Mouse (Mus musculus) lung, postnatal 10 days (tissue): ENCODE results near the gene Iqce.
A peak's percentile ranks its signal among the peaks of the same experiment; 100 is the strongest.
"Not testable (repeated sequence)": the region's sequence is repeated elsewhere in the genome, so short reads cannot be mapped to it uniquely, and the experiment has no call there.

Source experiments
- DNase-seq: peaks from one replicate; pipeline ENCODE4 v3.0.0; 2021

Iqce gene

DNA sequence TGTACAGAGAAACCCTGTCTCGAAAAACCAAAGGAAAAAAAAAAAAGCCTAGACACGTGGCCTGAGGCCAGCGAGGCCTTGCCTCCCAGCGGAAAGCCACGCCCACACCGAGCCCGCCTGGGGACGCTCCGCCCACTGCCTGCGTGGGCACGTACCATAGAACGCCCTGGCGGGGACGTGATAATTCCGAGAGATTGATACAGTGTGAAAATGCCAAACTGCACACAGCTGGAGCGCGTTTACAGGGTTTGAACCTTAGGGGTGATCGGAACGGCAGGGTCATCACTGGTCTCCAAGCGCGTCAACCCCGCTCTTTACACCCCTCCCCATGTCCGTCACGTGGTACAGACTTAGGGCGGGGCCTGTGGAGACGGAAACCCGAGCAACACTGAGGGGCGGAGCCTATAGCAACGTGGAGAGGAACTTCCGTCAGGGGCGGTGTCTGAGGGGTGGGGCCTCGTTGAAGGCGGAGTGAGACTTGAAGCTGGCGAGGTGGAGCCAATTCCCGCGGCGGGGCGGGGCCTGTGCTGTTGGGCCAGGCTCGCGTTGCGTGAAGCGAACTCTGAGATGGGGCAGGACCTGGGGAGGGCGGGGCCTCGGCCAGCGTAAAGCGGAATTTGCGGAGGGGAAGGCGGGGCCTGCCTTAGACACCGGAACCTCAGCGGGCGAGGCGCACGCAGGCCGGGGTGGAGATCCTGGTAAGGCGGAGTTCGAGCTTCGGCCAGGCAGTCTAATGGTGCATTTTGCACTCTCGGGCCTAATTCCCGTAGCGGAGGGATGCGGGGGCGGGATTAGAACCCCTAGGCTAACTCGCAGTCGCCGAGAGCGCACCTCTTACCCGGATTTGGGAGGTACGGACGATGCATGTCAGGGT lies 2.4 kb upstream of the Iqce start, which contains the start of gene Brat1:
Gene Brat1, plus strand, starts transcription at position 634 of the 874 bp plus-strand sequence.
- peak; percentile 100 for DNase-seq

DNA sequence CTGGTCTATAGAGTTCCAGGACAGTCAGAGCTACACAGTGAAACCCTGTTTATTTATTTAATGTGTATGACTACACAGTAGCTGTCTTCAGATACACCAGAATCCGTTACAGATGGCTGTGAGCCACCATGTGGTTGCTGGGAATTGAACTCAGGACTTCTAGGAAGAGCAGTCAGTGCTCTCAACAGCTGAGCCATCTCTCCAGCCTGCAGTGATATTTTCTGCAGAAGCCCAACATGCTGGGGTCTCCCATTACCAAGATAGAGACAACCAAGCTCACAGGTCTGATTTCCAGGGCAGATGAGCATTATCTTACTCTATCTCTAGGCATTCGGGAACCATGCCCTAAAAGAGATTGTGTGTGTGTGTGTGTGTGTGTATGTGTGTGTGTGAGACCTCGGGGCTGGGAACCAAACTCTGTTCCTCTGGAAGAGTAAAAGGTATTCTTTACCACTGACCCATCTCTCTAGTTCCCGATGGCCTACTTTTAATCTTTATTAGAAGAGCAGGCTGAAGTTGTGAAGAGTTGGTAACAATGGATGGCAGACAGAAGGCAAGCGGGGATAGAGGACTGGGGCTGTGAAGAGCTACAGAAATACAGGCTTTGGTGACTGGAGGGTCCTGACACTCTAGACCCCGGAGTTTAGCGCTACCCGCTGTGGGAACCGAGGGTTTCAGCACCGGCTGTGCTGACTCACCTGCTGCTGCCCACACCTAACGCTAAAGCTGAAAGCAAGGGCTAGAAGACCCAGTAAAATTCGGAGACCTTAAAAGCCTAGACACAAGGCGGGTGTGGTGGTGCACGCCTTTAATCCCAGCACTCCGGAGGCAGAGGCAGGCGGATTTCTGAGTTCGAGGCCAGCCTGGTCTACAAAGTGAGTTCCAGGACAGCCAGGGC lies 1.6 kb upstream of the Iqce start:
- no peak for DNase-seq

DNA sequence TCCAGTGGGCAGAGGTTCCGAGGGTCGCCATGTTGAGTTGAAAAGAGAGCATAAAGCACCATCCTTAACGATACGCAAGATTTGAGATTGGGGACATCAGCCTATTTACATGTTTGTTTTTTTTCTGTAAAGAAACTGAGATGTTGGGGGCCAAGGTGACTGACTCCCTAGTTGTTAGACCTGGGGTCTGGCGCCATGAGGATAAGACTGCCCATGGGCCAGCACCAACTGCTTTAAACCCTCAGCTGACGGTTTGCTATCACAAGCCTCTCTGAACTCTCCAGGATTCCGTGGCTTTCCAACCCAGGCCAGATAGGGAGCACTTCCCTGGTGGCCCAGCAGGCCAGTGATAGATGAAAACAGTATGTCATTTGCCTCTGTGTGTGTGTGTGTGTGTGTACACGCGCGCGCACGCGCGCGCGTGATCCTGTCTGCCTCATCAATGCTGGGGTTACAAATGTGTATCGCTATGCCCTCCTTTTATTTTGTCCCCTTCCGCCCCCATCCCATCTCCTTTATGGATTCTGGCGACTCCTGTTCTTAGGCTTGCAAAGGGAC lies 519 bp upstream of the Iqce start:
- DNase-seq = peak; percentile 16

DNA sequence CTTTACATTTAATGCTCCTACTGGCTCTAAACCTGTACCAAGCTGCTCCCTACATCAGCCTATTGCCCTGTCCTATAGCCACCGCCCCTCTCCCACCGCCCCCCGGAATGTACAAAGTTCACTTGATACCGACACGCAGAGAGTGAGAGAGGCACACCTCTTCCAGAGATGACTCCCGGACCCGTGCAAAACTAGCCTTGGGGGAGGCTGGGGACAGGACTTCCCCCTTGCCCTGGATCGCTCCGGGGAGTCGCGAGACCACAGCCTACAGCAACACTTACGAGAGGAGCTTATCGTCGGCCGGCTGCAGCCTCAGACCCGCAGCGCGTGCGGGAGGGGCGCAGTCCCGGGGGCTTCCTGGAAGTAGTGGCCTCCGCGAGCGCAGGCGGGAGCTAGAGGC lies 517 bp downstream of the Iqce start:
- no peak for DNase-seq

DNA sequence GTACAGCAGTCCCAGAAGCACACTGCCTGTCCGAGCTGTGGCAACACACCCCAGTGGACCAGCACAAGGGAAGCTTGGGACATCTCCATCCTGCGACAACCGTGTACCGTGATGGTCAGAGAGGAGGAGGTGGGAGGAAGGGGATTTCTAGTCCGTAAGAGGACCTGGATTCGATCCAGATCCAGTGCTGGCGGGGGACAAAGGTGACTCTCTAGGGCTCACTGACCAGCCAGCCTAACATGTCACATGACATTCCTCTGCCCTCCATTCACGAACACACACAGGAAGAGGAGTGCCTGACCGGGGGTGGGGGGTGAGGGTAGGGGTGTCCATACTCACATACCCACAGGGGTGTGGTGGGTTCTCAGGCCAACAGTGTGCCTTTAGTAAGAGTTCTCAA lies 2.4 kb downstream of the Iqce start:
- DNase-seq = no peak

DNA sequence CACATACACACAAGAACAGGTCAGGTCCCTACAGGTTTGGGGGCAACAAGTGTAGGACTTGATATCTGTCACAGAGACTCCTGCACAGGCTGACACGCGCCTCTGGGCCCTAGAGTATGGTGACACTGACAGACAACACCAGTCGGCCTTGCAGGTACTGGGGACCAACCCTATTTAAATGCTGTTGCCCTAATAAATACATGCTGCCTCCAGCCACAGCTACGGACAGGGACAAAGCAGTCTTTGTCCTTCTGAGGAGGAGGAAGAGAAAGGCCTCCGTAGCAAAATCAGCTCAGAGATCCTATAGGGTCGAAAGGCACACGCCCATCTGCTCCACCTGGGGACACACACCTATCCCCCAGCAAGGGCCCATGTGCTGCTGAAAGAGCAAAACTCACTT lies 6.2 kb downstream of the Iqce start:
- DNase-seq = no peak

DNA sequence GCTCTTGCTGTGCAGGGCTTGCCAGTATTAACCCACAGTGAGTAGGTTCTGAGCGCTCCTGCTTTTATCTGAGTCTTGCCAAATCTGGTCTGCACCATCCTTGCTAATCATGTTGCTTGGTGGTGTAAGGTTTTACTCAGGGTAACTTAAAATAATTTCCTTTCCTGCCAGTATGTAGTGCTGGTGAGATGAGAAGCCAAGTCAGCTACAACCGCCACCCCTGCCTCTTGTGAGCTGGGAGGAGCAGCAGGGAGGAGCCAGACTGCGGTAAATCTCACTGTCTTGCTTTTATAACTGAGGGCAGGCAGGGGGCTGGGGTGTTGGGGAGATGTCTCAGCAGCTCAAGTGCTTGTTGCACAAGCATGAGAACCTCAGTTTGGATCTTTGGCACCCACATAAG lies 13.7 kb downstream of the Iqce start:
- peak; percentile 74 for DNase-seq

DNA sequence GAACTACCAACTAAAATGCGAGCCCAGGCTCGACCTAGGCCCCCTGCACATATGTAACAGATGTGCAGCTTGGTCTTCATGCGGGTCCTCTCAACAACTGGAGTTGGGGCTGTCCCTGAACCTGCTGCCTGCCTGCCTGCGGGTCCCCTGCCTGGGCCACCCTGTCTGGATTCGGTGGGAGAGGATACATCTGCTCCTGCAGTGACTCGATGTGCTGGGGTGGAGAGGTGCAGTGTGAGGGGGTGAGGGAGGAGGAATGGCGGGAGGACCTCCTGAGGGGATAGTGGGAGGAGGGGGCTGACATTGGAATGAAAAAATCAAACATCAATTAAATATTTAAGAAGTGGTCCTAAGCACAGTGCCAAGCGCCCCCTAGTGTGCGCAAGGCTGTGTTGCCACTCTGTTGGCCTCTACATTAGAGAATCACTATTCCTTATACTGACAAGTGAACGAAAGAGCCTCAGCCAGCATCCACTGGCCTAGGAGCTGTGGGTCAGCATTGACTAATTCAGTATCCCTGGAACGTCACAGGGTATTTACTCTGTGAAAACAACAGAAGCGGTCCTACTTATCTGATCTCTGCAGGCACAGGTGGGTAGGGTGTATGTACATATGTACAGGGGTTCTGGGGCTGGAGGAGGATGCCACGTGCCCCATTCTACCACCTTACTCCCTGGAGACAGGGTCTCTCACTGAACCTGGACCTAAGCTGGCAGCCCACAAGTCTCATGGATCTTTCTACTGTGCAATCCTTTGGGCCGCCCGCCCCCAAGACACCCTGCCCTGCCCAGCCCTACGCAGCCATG lies 17.6 kb downstream of the Iqce start:
- DNase-seq = no peak

DNA sequence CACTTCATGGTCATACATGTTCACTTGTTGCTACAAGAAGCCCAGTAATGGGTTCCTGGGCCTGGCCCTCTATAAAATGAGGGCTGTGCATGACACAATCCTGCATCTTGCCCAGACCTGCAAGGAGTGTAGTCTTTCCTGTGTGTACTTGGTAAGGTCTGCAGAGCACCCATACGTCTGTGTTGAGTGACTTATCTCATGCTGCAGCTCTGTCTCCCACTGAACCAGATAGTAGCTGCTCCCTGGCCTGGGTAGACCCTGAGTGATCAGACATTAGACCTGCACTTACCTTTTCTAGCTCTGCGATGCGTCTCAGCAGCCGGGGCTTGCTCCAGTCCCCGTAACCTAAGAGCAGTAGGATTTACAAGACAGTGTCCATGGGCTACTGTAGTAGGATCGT lies 20.1 kb downstream of the Iqce start:
- no peak for DNase-seq

DNA sequence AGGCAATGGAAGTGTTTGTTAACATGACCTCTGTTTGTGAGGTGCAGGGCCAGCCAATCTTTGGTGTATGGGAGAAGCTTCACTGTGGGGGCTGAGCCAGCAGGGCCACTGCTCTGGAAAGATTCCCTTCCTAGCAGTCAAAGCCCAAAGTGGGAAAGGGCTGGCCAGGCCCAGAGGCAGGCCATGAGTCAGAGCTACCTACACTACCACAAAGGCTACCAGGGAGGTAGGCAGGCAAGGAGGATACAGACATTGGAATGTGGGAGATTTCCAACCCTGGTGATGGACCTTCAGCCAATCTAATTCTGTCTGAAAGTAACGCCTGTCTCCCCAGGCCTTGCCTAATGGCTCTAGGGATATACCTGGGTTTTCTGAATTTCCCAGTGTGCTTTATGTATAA lies 21.2 kb downstream of the Iqce start:
- DNase-seq = no peak

DNA sequence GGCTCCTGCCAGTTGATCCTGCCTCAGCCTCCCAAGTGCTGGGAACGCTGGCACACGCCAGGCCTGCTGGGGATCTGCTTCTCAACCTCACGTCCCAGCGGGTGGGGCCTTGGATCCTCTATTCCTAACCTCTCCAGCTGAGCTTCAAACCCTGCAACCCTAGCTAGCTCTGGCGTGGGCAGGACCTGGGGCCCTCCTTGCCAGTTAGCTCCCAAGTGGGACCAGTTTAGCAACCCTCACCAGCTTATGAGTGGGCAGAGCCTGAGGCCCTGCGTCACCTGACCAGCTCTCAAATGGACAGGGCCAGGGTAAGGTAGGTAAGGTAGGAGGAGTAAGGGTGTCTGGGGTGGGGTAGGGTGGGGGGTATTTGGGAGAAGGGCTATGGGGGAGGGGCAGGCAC lies 22.1 kb downstream of the Iqce start:
- DNase-seq = no peak

DNA sequence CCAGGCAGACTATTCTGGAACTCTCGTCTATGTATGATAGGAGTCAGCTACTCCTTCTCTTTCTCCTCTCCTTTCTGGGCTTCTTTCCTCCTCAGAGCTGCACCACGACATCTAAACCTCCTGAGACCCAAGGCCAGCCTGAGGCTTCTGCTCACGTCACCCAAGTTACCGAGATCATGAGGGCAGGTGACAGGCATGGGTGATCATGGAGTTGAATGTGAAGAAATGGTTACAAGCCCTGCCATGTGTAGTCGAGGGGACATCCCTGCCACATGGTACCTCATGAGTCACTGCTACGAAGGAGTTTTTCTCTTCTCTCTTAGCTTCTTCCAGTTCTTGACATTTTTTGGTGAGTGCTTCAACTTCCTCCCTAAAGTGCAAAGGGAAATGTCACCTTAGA lies 25.0 kb downstream of the Iqce start:
- no peak for DNase-seq

DNA sequence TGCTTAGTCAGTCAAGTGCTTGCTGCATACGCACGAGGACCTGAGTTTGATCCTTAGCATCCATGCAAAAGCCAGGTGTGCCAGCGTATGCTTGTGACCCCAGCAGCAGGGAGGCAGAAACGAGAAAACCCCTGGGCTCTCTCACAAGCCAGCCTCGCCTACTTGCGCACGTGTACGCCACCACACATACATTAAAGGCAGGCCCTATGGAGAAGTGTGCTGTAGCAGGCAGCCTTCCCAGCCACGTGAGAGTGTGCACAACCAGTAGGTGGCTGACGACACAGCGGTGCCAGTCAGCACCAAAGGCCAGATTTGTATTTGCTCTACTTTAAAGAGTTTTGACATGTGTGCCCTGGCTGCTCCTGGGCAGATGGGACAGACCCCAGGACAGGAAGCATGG lies 26.5 kb downstream of the Iqce start:
- no peak for DNase-seq

DNA sequence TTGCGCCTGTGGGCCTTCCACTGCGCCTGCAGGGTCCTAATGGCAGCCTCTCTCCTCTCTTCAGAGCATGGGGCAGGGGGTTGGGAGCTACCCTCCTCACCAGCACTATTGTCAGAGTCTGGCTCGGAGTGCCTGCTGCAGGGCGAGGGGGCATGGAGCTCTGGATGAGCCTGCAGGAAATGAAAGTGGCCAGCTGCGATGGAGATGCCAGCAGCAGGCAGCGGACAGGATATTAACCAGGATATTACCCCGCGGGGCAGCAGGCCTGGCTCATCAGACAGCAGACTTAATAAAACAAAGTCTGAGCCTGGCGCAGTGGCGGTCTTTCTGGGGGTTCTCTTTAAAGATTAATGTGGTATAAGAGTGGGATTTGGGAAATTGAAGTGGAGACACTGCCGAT lies 27.1 kb downstream of the Iqce start:
- no peak for DNase-seq

DNA sequence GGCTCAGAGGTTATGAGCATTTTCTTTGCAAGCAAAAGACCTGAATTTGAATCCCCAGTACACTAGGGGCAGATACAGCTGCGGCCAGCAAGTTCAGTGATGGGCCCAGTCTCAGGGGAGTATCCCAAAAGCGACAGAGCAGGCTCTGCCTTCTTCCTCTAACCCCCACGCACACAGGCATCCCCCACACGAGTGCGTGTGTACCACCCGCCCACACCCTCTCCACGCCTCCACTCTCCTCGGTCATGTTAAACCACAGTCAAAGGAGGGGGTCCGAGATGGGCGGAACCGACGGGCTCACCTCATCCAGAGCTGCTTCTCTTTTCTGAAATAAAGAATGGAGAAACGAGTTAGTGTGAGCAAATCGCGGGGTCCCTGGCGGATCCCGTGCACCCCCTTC lies 28.1 kb downstream of the Iqce start:
- no peak for DNase-seq

DNA sequence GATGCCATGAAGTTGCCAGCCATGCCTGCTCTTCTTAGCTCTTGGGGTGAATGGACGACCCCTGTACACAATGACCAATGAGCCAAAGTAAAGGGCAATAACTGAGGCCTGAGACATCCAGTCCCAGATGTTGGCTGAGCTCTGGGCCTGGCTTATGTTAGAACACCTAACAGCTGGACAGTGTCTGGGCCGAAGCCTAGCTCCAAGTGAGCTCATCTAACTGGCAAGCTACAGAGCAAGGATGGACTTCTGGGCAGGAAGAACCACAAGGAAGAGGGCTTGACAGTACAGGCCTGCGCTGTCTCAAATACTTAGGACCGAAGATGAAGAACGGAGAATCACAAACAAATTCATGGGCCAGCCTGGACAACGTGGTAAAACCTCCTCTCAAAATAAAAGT lies 29.6 kb downstream of the Iqce start:
- not testable (repeated sequence) for DNase-seq

DNA sequence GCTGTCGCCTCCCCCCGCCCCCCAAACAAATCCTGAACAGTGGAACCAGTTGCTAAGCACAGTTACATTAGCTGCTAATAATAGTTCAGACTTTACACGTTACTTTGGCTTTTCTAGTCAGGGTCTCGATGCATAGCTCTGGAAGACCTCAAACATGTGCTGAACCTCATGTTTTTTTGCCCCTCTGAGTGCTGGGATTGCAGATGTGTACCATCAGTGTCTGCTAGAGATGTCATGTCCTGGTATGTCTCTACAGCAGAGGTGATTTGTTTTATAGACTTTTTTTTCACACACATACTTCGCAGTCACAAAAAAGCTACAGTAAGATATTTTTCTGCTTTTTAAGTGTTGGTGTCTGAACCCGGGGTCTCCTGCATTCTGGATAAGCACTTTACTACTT lies 30.1 kb downstream of the Iqce start:
- no peak for DNase-seq

DNA sequence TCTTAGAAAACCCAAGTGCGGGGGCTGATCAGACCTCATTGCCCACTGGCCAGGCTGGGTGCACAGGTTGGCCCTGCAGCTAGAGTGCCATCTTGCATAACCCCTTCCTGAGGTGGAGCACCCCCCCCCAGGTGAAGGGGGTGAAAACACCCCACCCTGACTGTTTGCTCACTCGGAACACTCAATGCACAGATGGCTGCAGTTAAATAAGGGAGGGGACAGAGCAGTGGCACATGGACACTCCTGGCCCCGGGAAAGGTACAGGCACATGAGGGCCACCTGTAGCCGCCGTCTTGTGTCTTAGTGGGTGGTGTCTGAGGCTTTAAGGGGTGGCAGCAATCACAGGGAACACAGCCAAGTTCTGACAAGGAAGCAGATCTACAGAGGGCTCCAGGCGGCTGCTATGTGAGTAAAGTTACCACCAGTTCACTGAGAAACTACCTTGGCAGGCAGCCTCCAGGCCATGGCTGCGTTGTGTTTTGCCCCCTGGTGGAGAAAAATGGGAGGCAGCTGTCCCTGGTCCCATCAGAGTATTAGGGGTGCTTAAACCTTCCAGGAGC lies 38.5 kb downstream of the Iqce start:
- DNase-seq = peak; percentile 89

DNA sequence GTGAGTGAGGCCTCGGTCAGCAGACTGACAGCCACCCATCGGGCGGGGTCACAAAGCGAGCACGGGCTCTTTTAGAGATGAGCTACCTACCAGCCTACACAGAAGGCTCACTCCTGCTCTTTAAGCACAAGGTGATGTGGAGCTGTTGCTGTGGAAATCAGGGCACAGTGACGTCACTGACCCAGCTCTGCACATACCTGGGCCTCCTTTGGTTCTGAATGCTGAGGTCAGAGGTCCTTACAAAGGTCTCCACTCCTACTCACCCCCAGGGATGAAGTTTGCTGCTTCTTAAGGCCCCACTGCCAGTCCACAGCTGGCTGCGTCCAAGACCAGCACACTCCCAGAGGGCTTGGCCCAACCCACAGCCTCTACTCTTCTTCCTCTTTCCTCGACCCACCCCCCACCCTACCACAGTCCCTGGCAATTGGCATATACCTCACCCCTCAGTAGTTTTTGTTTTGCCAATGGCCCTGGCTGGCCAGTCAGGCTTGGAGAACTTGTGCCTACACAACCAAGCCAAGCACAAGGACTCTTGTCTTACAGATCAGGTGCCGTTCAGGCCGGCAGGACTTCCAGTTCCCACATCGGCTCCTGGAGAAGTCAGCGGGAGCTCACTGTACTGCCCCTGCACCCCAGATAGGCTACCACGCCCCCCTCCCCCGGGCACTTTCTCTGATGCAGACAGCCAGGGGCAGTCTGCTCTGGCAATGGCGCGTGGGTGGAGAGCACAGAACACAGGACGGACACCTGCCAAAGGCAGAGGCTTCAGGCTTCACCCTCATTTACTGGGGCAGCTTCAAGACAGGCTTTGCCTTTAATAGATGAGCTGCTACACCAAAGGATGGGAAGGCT lies 39.2 kb downstream of the Iqce start:
- DNase-seq = no peak

DNA sequence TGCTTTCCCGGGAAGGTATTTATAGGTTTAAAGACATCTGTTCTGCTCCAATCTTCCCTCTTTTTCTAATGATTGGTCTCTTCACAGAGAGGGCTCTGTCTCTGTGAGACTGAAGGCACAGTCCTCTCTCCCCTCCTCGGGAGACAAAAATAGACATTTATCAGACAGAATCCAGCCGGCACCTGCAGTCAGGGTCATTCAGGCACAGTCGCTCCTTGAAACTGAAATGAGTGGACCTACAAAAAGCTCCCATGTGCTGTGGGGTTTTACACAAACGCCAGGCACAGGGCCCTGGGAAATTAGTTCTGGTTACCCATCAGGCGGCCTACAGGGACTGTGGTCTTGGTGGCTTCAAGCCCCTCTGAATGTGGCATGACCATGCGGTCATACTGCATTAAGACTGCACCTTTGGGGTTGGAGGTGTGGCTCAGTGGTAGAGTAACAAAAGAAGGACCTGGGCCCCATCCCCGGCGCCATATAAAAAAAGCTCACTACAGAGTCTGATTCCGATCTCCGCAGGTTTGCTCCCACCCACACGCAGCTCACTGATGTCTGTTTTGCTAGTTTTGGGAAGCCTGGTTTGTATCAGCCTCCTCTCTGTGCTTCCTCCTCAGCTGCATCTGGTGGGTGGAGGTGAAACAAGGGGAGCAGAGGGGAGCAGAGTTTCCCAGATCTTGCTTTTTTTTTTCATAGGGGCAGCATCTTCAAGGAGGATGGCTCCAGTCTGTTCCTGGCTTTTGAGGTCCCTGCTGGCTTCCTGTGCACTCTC lies 40.1 kb downstream of the Iqce start:
- no peak for DNase-seq

DNA sequence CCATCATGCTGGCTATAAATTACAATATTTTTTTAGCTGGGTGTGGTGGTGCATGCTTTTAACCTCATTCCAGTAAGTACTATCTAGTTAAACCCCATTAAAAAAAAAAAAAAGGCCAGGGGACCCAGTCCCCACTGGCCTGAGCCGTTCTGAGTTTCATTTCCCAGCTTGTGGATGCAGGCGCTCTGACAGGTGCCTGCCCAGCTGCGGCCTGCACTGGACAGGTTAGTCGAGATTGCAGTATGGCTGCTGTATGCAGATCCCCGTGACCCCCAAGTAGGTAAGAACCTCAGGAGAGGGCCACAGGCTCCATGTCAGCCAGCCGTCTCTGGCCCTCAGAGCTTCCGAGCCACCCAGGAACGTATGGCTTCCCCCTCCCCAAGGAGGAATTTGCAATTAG lies 40.8 kb downstream of the Iqce start:
- no peak for DNase-seq
